Mouse (Mus musculus) bone marrow, adult 2 months (tissue): ENCODE results near the gene Helz. TPM values are rescaled to one million over a fixed set of nuclear protein-coding genes. Genes with fewer than 3 reads are reported as not detected.
"Not testable (repeated sequence)": the region's sequence is repeated elsewhere in the genome, so short reads cannot be mapped to it uniquely, and the experiment has no call there.

Experiments
- H3K27ac ChIP-seq: fragments of 200-500 bp; 2 replicates; pipeline ENCODE4 v1.5.1; 2012; ENCODE audit warnings: low read depth, mild to moderate bottlenecking, control low read depth, inconsistent platforms, low read length; ENCODE audit not compliant: control insufficient read depth, poor library complexity, insufficient read depth
- H3K4me1 ChIP-seq: fragments of 200-500 bp; 2 replicates; pipeline ENCODE4 v1.6.1; 2011; ENCODE audit warnings: low read length; ENCODE audit not compliant: control insufficient read depth, insufficient read depth
- H3K4me3 ChIP-seq: fragments of 200-500 bp; replicated peaks from 2 replicates; pipeline ENCODE3; 2011; ENCODE audit warnings: mild to moderate bottlenecking, low read depth, low read length, control low read depth; ENCODE audit not compliant: control insufficient read depth
- CTCF ChIP-seq: fragments of 200-500 bp; IDR thresholded peaks from 2 replicates; pipeline ENCODE4 v1.5.1; 2011; ENCODE audit warnings: low read length, control low read depth; ENCODE audit not compliant: control insufficient read depth, insufficient read depth
- POLR2A ChIP-seq: fragments of 200-500 bp; IDR thresholded peaks from 2 replicates; pipeline ENCODE4 v1.6.1; 2011; ENCODE audit warnings: low read depth, mild to moderate bottlenecking, control low read depth, low read length, borderline replicate concordance; ENCODE audit not compliant: control insufficient read depth
- WGBS: fragments of 180-500 bp; shearing (Covaris S2); methylation state at CpG from one replicate; pipeline ENCODE4 v1.1.7; 2018; 5-methylcytosine and 5-hydroxymethylcytosine counted together
- polyA plus RNA-seq: library from polyadenylated mRNA; stranded (reverse); fragments of >200 nt; gene quantifications from 2 replicates; pipeline ENCODE4 v1.2.4, GENCODE M21; 2011; ENCODE audit warnings: low replicate concordance; ENCODE audit not compliant: missing spikeins, insufficient read depth, insufficient read length

Helz gene
- 10.7 and 25.7 TPM in 2 replicates for polyA plus RNA-seq

DNA sequence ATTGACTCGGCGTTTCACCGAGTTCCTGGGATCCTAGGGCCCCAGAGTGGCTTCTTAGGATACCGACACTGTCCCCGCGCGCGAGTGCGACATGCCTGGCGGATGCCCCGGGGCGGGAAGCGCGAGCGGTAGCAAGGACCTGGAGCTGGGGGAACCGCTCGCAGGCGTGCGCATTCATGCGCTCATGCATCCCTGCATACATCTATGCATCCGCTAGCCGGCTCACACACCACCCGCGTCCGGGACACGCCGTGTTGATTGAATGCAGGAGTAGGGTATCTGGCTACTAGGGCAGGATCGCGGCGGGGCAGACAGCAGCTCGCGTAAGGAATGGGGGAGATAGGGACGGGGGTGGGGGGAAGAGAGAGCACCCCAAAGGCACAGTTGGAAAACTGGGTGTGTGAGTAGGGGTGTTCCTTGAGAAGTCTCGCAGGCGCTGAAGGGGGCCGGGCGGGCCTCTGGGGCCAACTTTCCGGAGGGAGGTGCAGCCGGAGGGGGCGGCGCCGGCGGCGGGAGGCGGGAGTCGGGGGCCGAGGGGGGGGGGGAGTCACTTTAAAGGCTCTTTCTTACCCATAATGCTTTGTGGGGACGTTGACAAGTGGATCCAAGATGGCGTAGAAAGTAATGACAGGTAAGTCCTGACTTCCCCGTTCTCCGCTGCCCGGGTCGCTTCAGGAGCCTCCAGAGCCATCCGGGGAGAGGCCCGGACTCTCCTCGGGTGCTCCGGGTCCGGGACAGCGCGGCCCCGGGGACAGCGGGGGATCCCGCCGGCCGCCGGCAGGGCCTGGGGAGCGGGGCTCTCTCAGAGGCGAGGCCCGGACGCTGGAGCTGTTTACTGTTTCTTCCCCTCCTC, at the start of gene Helz:
Gene Helz, plus strand, starts transcription at position 580 of the 853 bp plus-strand sequence.
- TF ChIP-seq POLR2A (no peak), CTCF (no peak)
- Histone ChIP-seq H3K27ac (peak within 1 kb of the TSS; percentile 59), H3K4me3 (peak within 1 kb of the TSS; percentile 75), H3K4me1 (no peaks in the 10 kb centered on the region)
- WGBS: under 1% methylated on average over 70 of the region's 70 CpGs

GRCm38 (mm10) chr11:107502801-107503200, 44.9 kb upstream of the Helz start:
- H3K4me1 ChIP-seq: no peaks in the 10 kb centered on the region
- H3K27ac ChIP-seq: no peak overlapping the region
- no peak overlapping the region for H3K4me3 ChIP-seq
- TF ChIP-seq POLR2A: no peak
- WGBS: 84% methylated on average over 8 of the region's 8 CpGs

- WGBS: 70% methylated on average over 4 of the region's 4 CpGs
- not testable (repeated sequence) for H3K4me3 ChIP-seq, H3K4me1 ChIP-seq, H3K27ac ChIP-seq
These were observed 43.4 kb upstream of the Helz start for GRCm38 (mm10) chr11:107504364-107504763.

GRCm38 (mm10) chr11:107506260-107506659, 41.5 kb upstream of the Helz start:
- no peak overlapping the region for H3K4me3 ChIP-seq
- no peak overlapping the region for H3K27ac ChIP-seq
- WGBS: 36% methylated on average over 1 of the region's 1 CpGs
- H3K4me1 ChIP-seq: no peaks in the 10 kb centered on the region
- TF ChIP-seq CTCF (peak; percentile 35), POLR2A (no peak)

DNA sequence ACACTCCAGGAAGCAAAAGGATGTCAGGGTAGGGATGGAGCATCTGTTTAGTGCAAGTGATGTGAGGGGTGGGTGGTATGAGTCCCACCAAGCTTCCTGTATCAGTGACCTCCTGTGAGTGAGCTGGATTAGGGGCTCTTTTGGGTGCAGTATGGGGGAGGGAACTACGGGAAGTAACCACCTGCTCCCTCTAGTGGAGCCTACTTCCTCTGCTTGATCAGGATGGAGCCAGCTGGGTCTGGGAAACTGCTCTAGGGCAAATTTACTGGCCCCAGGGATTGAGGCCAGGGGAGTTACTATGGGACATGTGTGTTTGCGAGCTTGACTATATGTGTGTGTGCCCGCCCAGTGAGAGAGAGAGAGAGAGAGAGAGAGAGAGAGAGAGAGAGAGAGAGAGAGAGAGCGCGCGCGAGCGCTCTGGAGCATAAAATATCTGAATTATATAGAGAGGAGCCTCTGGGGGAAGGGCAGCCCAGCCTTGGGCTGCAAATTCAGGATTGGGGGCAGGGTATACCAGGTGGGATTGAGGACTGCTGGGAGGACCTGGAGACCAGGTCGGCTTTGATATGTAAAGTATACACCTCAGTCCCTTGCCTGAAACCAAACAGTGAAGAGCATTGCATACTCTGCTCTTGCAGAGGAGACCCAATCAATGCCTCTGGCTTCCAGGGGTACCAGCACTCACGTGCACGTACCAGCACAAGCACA, 37.9 kb upstream of the Helz start:
- WGBS: 42% methylated on average over 11 of the region's 11 CpGs
- no peak overlapping the region for H3K27ac ChIP-seq
- H3K4me1 ChIP-seq: no peaks in the 10 kb centered on the region
- H3K4me3 ChIP-seq: no peak overlapping the region
- no peak for TF ChIP-seq POLR2A
- TF ChIP-seq CTCF: peak; percentile 29; the same call in 1 of the 2 replicates

DNA sequence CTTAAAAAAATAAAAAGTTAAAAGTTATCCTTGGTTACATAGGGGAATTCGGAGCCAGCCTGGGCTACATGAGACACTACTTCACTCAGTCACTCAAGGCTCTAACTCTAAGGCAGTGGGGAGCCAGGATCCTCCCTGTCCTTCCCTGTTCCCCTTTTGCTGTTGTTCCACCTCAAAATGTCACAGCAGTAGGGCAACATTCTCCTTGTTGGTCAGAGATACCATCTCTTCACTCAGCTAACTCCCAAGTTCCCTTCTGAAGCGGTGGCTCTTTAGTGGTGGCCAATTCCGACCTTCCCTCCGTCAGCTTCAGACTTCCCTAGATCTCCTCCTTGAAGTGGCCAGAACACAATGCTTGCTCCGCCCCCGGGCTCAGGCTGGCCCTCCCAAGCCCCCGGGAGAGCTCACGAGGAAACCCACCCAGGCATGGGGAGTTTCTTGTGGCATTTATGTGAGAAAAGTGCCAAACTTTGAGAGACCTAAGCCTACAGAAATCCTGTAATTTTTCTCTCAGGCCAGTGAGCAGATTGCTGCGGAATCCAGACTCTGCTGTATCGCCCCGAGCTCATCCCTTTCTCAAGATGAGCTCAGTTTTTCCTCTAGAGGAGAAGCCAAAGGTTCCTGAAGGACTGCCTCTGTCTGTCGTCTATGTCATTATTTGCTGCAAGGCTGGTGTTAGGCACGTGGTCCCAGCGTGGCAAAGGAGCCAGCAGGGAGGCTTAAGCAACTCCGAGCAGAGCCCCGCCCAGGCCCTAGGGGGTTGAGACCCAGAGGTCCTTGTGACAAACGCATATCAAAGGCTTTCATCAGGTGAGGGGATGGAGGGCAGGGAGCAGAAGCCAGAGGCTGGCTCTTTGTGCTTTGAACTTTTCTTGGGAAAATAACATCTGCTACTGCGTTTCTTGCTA, 37.1 kb upstream of the Helz start:
- no peak for TF ChIP-seq CTCF
- no peak for TF ChIP-seq POLR2A
- no peak overlapping the region for H3K27ac ChIP-seq
- WGBS: 10% methylated on average over 18 of the region's 18 CpGs
- no peaks in the 10 kb centered on the region for H3K4me1 ChIP-seq
- H3K4me3 ChIP-seq: no peak overlapping the region

- TF ChIP-seq CTCF: peak; percentile 83
- H3K4me3 ChIP-seq, H3K27ac ChIP-seq, H3K4me1 ChIP-seq: not testable (repeated sequence)
- WGBS: 37% methylated on average over 5 of the region's 5 CpGs
These were observed 35.8 kb upstream of the Helz start for GRCm38 (mm10) chr11:107511954-107512353.

GRCm38 (mm10) chr11:107513047-107513446, 34.7 kb upstream of the Helz start:
- Histone ChIP-seq H3K4me1 (no peaks in the 10 kb centered on the region), H3K4me3 (no peak overlapping the region), H3K27ac (no peak overlapping the region)
- whole genome bisulfite sequencing: 73% methylated on average over 10 of the region's 10 CpGs
- TF ChIP-seq POLR2A (no peak), CTCF (no peak)
